Mouse (Mus musculus) thymus, postnatal 10 days (tissue): ENCODE results near the gene Scyl2.
"Not testable (repeated sequence)": the region's sequence is repeated elsewhere in the genome, so short reads cannot be mapped to it uniquely, and the experiment has no call there.

ENCODE experiments used
- DNase-seq, 2 experiments: peaks; one replicate each; pipeline ENCODE4 v3.0.0; 2021; ENCODE audit warnings: low spot score in 2 of 2

Scyl2 gene

DNA sequence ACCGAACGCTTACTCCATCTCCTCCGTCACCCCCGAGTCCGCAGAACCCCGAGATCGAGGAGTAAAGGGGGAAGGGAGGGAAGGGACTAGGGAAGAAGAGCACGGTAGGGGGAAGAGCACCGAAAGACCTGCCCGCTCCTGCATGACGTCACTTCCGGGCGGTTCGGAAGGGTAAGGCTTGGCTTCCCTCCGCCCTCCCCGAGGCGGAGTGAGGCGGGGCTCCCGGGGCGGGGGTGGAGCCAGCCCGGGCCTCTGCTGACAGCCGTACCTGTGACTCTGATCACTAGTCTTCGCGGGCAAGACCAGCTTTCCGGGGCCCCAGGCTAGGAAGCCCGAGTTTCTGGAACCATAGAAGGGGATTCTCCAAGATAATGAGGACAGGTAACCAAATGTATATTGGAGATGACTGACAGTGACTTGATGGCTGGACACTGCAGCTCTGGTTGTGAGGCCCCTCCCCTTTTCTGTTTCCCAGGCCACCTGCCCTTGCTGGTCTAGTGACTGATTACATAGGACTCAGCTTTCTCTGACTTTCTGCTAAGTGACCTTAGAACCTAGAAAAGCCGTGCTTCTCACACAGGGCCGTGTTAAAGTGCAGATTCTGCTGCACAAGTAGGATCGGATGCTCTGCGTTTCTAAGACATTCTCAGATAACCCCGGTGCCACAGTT is at the start of gene Scyl2:
Scyl2 (minus strand) TSS at position 147 of the 670 bp plus-strand sequence.
- peak; percentile 92 to 97 for DNase-seq

DNA sequence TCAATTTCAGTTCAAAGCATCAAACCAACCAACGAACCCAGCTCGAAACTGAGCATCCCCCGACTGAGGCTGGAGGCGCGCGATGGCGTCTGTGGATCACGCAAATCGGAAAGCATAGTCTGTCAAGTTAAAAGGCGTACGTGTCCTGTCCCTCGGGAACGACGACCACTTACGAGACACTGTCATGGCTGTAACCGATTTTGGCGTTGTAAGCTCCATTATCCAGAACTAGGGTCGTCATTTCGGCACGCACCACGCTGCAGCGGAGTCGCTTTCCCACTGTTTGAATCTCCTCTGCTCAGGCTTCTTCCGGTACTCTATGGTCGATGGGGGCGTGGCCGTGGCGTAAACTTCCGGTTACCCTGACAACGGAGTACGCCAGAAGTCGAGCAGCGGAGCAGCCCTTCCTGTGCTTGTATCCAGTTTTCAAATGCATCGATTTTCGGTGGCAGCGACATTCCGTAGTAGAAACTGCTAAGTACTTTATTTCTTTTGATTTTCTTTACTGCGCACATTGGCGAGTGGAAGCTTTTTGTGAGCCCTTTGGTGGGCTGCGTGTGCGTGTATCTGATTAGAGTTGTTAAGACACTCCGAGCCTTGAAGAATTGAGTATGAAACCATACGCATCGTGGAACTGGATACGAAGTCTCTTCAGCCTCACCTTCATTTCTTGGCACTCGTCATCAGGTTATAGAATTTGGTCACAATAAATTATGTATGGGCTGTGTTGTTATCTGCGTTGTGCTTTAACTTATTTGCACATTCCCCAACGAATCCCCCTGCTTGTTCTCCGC is 46.1 kb upstream of the Scyl2 start, which contains the start of gene Actr6:
Actr6 (minus strand) TSS at position 295 of the 794 bp plus-strand sequence.
- peak; percentile 90 to 92 for DNase-seq

- DNase-seq: no peak
Measured at GRCm38 (mm10) chr10:89731341-89731740, 45.3 kb upstream of the Scyl2 start.

DNA sequence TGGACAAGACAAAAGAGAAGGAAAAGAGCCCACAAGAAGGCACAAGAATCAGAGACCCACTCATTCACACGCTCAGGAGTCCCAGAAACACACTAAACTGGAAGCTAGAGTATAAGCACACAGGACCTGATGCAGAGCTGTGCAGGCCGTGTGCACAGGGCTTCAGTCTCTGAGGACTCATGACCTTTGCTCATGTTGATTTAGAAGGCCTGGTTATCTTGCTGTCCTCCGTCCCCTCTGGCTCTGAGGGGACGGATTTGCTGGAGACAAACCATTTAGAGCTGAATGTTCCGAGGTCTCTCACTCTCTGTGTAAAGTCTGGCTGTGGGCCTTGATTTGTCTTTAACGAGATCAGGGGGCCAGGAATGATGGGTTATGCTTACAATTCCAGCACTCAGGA is 44.3 kb upstream of the Scyl2 start:
- DNase-seq: no peak

DNA sequence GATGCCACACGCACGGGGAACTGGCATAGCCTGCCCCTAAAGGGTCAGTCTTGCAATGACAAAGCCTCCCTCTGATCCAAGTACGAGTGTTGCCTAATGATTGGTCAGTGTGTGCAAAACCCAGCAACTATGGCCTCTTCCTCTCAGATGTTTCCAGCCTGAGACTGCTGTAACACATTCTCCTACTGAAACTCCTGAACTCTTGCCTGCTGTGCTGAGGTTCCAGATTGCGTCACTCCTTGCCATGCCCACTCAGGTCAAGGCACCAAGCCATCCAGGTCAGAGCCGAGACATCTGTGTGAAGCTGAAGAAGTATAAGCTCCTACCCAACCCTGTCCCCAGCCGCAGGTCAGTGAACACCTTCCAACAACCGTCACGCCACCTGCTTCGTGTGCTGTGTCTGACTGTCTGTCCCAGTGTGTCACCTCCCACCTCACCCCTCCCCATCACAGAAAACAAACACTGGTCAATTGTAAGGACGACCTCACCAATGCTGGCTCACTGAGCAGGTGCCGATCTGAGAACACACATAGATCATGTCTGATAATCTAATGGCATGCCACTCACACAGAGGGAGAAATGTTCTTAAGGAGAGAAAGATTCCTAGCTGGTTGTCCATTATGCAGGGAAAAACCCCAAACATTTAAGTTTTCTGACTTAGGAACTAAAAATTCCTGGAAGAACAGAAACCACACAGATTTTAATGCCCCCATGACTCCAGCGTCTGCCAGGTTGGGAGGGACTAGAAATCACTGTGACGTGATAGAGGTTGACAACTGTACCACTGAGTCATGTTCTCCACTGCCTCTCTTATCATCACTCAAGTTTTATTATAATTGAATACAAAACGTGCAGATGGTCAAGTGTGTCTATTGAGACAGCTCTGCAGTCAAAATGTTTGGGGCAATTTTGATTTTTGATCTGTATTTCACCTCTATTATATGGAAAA is 36.4 kb upstream of the Scyl2 start:
- DNase-seq: no peak

GRCm38 (mm10) chr10:89720796-89721195 is 34.7 kb upstream of the Scyl2 start:
- DNase-seq: no peak

GRCm38 (mm10) chr10:89720252-89720651 is 34.2 kb upstream of the Scyl2 start:
- DNase-seq: no peak

GRCm38 (mm10) chr10:89714910-89715309 is 28.8 kb upstream of the Scyl2 start:
- DNase-seq: no peak

- DNase-seq: no peak
Measured at GRCm38 (mm10) chr10:89708720-89709119, 22.6 kb upstream of the Scyl2 start.

DNA sequence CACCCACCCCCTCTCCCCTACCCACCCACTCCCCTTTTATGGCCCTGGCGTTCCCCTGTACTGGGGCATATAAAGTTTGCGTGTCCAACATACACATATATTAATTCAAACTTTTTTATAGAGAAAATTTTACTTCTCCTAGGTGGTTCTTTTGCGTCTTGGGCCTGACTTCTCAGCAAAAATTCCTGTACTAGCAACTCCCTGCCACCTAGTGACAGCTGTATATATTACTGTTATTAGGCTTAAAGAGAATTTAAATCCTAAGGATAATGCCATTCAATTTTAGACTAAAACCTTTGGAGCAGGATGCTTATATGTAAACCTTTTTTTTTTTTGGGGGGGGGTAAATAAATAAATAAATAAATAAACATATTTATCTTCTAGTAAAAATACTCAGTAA is 21.3 kb upstream of the Scyl2 start:
- DNase-seq: no peak

- peak; percentile 12 to 29 for DNase-seq
Measured at GRCm38 (mm10) chr10:89703042-89703441, 17.0 kb upstream of the Scyl2 start.

GRCm38 (mm10) chr10:89697956-89698355 is 11.9 kb upstream of the Scyl2 start:
- no peak for DNase-seq

DNA sequence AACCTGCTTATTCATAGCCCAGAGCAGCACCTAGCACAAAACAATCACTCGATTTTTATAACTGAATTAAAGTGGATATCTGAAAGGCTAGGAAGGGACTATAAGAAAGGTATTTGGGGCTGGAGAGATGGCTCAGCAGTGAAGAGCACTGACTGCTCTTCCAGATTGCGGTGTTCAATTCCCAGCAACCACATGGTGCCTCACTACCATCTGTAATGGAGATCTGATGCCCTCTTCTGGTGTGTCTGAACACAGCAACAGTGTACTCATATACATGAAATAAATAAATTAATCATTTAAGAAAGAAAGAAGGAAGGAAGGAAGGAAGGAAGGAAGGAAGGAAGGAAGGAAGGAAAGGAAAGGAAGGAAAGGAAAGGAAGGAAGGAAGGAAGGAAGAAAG is 10.2 kb upstream of the Scyl2 start:
- not testable (repeated sequence) for DNase-seq

DNA sequence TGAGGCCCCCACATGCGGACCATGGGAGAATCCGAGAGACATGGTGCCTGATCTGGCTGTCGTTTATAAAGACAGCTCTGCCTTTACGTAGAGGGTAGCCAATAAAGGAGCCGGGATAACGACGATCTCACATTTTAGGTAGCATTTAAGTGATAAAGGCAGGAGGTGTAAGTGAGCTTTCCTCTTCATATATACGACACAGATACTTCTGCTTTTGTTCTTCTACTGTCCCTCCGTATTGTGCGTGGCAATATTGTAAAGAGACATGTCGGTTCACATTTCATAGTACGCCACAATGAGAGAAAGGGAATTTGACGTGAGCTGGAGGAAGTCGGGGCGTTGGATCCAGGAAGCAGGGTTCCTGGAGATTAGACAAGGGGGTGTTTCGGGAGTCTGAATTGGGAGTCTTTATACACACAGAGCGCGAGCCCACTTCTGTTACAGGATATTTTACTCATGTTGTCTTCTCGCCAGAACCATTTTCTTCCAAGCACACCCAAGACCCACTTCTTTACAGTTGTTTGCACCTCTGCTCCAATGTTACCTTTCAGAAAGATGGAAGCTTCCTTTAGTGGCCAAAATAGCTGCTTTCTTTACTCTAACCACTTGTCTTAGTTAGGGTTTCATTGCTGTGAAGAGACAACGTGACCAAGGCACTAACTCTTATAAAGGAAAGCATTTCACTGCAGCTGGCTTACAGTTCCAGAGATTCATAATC is 9.3 kb upstream of the Scyl2 start:
- DNase-seq: no peak

- no peak for DNase-seq
Measured at GRCm38 (mm10) chr10:89690021-89690420, 3.9 kb upstream of the Scyl2 start.

- no peak for DNase-seq
Measured at GRCm38 (mm10) chr10:89687455-89687854, 1.4 kb upstream of the Scyl2 start.

- DNase-seq: peak in 1 of 2 experiments; percentile 39
Measured at GRCm38 (mm10) chr10:89685391-89686138, 520 bp downstream of the Scyl2 start.

DNA sequence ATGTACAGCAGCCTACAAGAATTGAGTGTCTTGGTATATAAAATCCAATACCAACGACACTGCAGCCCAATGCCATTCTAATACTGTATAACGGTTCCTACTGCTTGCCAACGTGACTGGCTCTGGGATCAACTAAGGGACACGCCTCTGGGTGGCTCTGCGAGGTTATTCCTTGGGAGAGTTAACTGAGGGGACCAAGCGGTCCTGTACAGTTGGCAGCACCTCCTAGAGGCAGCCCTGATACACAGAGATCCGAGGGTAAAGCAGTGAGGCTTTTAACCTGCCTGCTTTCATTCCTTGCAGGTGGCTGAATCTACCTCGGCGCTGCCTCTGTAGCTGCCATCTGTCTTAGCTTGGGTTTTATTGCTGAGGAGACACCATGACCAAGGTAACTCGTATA is 3.1 kb downstream of the Scyl2 start:
- no peak for DNase-seq

- DNase-seq: no peak
Measured at GRCm38 (mm10) chr10:89682157-89682556, 3.9 kb downstream of the Scyl2 start.

DNA sequence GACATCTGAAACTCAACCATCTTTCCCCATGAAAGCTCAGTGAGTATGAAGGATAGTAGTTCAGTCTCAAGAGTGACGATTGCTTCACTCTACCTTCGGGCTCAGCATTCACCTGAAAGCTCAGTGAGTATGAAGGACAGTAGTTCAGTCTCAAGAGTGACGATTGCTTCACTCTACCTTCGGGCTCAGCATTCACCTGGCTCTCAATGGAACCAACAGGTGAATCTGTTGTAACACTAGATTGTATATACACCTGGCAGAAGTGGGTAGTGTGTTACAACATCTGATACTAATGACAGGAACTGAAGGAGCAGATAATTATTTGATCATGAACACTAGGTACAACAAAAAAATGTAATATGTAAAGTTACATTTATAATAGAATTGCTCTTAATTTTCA is 4.4 kb downstream of the Scyl2 start:
- DNase-seq: no peak

GRCm38 (mm10) chr10:89680517-89680916 is 5.6 kb downstream of the Scyl2 start:
- no peak for DNase-seq
